Mouse (Mus musculus) heart, adult 2 months (tissue): ENCODE data around the gene Limk2.

ENCODE experiments used
- CTCF ChIP-seq: fragments of 200-600 bp; IDR thresholded peaks from 2 replicates; pipeline ENCODE4 v1.8.1; 2022; ENCODE audit warnings: antibody characterized with exemption, mild to moderate bottlenecking, moderate library complexity
- EP300 ChIP-seq: fragments of 200-500 bp; IDR thresholded peaks from 2 replicates; pipeline ENCODE4 v1.6.1; 2011; ENCODE audit warnings: low read depth, low read length, control low read depth; ENCODE audit not compliant: insufficient read depth
- POLR2A ChIP-seq: fragments of 200-500 bp; IDR thresholded peaks from 2 replicates; pipeline ENCODE4 v1.6.1; 2011; ENCODE audit warnings: mild to moderate bottlenecking, low read depth, low read length, control low read depth; ENCODE audit not compliant: insufficient read depth

- TF ChIP-seq CTCF (no peak), POLR2A (no peak), EP300 (no peak)
These were observed 32.9 kb upstream of the Limk2 start for GRCm38 (mm10) chr11:3441696-3442443.
